Mouse (Mus musculus): ENCODE results near the gene Gldc.

The Gldc gene

GRCm38 (mm10) chr19:30107221-30107845 is 67.9 kb downstream of the Gldc start:
- DNase-seq (ENCODE audit: low spot score) = peak; percentile 31

- DNase-seq (ENCODE audit: low spot score) = no peak
Observed at GRCm38 (mm10) chr19:30105045-30105842, 70.0 kb downstream of the Gldc start.

GRCm38 (mm10) chr19:30102620-30103019 is 72.6 kb downstream of the Gldc start:
- no peak for DNase-seq (ENCODE audit: low spot score)

GRCm38 (mm10) chr19:30100571-30100970 is 74.7 kb downstream of the Gldc start:
- DNase-seq (ENCODE audit: low spot score) = no peak

- DNase-seq (ENCODE audit: low spot score) = no peak
Observed at GRCm38 (mm10) chr19:30097039-30097438, 78.2 kb downstream of the Gldc start.

GRCm38 (mm10) chr19:30096186-30096585 is 79.0 kb downstream of the Gldc start:
- DNase-seq (ENCODE audit: low spot score) = peak; percentile 63

GRCm38 (mm10) chr19:30091644-30092295 is 83.5 kb downstream of the Gldc start:
- no peak for DNase-seq (ENCODE audit: low spot score)

GRCm38 (mm10) chr19:30090163-30090562 is 85.1 kb downstream of the Gldc start:
- DNase-seq (ENCODE audit: low spot score) = no peak

GRCm38 (mm10) chr19:30065797-30066196 is 109.4 kb downstream of the Gldc start:
- no peak for DNase-seq (ENCODE audit: low spot score)

- no peak for DNase-seq (ENCODE audit: low spot score)
Observed at GRCm38 (mm10) chr19:30054218-30054617, 121.0 kb downstream of the Gldc start.

- no peak for DNase-seq (ENCODE audit: low spot score)
Observed at GRCm38 (mm10) chr19:30051479-30051878, 123.8 kb downstream of the Gldc start.

GRCm38 (mm10) chr19:30050584-30050983 is 124.6 kb downstream of the Gldc start:
- DNase-seq (ENCODE audit: low spot score) = no peak

Data from yolk sac, embryonic 10.5 days (tissue).